Mouse (Mus musculus): ENCODE measurements around the gene Tdrd9. TPM values are rescaled to one million over a fixed set of nuclear protein-coding genes. Genes with fewer than 3 reads are reported as not detected.

The Tdrd9 gene
- polyA plus RNA-seq (2014; fragmentation: Nextera tagmentation; extraction: Ambion mirVana), result 0.37 and 0.81 TPM in 2 replicates

- Histone ChIP-seq H3K27me3 (ENCODE audit: control insufficient read depth, insufficient read depth, low read length) (no peaks in the 10 kb centered on the region), H3K4me2 (replicated peaks; ENCODE audit: low read depth, low read length) (no peak within 1 kb of the TSS), H3K4me1 (replicated peaks; ENCODE audit: control insufficient read depth, insufficient read depth, low read length) (peaks cover 1% of the 10 kb centered on the region; the same call in 1 of the 2 replicates), H3K9me3 (ENCODE audit: control insufficient read depth, low read length) (no peaks in the 10 kb centered on the region), H3K27ac (ENCODE audit: low read depth, low read length) (no peak within 1 kb of the TSS), H3K4me3 (ENCODE audit: low read depth, low read length) (no peak within 1 kb of the TSS), H3K36me3 (ENCODE audit: control insufficient read depth, insufficient read depth, low read length) (no peaks in the 10 kb centered on the region), H3K9ac (ENCODE audit: low read depth, low read length) (no peak within 1 kb of the TSS)
- DNase-seq (ENCODE audit: low spot score) (no peak), ATAC-seq (ENCODE audit: low FRiP score) (no peak)
- 88% methylated on average over 18 of the region's 18 CpGs for WGBS
These were observed at the start of gene Tdrd9 for GRCm38 (mm10) chr12:111971231-111971686. Gene Tdrd9, plus strand, starts transcription at chr12:111971559.

- H3K9me3 ChIP-seq (ENCODE audit: control insufficient read depth, low read length), result no peaks in the 10 kb centered on the region
- no peak for ATAC-seq (ENCODE audit: low FRiP score)
- no peak overlapping the region for H3K4me2 ChIP-seq (replicated peaks; ENCODE audit: low read depth, low read length)
- no peak overlapping the region for H3K4me3 ChIP-seq (ENCODE audit: low read depth, low read length)
- H3K9ac ChIP-seq (ENCODE audit: low read depth, low read length), result no peak overlapping the region
- H3K27ac ChIP-seq (ENCODE audit: low read depth, low read length), result no peak overlapping the region
- no peaks in the 10 kb centered on the region for H3K4me1 ChIP-seq (replicated peaks; ENCODE audit: control insufficient read depth, insufficient read depth, low read length)
- H3K27me3 ChIP-seq (ENCODE audit: control insufficient read depth, insufficient read depth, low read length), result no peaks in the 10 kb centered on the region
- no peaks in the 10 kb centered on the region for H3K36me3 ChIP-seq (ENCODE audit: control insufficient read depth, insufficient read depth, low read length)
- 86% methylated on average over 6 of the region's 6 CpGs for WGBS
- no peak for DNase-seq (ENCODE audit: low spot score)
These were observed 48.2 kb upstream of the Tdrd9 start for GRCm38 (mm10) chr12:111923117-111923516.

GRCm38 (mm10) chr12:111927338-111927737 lies 44.0 kb upstream of the Tdrd9 start:
- no peak overlapping the region for H3K27ac ChIP-seq (ENCODE audit: low read depth, low read length)
- no peaks in the 10 kb centered on the region for H3K36me3 ChIP-seq (ENCODE audit: control insufficient read depth, insufficient read depth, low read length)
- WGBS, result 75% methylated on average over 1 of the region's 1 CpGs
- no peak overlapping the region for H3K9ac ChIP-seq (ENCODE audit: low read depth, low read length)
- H3K9me3 ChIP-seq (ENCODE audit: control insufficient read depth, low read length), result no peaks in the 10 kb centered on the region
- DNase-seq (ENCODE audit: low spot score) (no peak), ATAC-seq (ENCODE audit: low FRiP score) (no peak)
- H3K27me3 ChIP-seq (ENCODE audit: control insufficient read depth, insufficient read depth, low read length), result no peaks in the 10 kb centered on the region
- H3K4me1 ChIP-seq (replicated peaks; ENCODE audit: control insufficient read depth, insufficient read depth, low read length), result no peaks in the 10 kb centered on the region
- H3K4me2 ChIP-seq (replicated peaks; ENCODE audit: low read depth, low read length), result no peak overlapping the region
- no peak overlapping the region for H3K4me3 ChIP-seq (ENCODE audit: low read depth, low read length)

GRCm38 (mm10) chr12:111928411-111928966 lies 42.9 kb upstream of the Tdrd9 start:
- H3K4me3 ChIP-seq (ENCODE audit: low read depth, low read length), result no peak overlapping the region
- no peak overlapping the region for H3K27ac ChIP-seq (ENCODE audit: low read depth, low read length)
- H3K36me3 ChIP-seq (ENCODE audit: control insufficient read depth, insufficient read depth, low read length), result no peaks in the 10 kb centered on the region
- no peak for ATAC-seq (ENCODE audit: low FRiP score)
- WGBS, result 85% methylated on average over 18 of the region's 18 CpGs
- H3K4me2 ChIP-seq (replicated peaks; ENCODE audit: low read depth, low read length), result no peak overlapping the region
- no peak overlapping the region for H3K9ac ChIP-seq (ENCODE audit: low read depth, low read length)
- H3K4me1 ChIP-seq (replicated peaks; ENCODE audit: control insufficient read depth, insufficient read depth, low read length), result no peaks in the 10 kb centered on the region
- no peaks in the 10 kb centered on the region for H3K9me3 ChIP-seq (ENCODE audit: control insufficient read depth, low read length)
- DNase-seq (ENCODE audit: low spot score), result no peak
- no peaks in the 10 kb centered on the region for H3K27me3 ChIP-seq (ENCODE audit: control insufficient read depth, insufficient read depth, low read length)

GRCm38 (mm10) chr12:111931411-111932025 lies 39.8 kb upstream of the Tdrd9 start:
- H3K4me1 ChIP-seq (replicated peaks; ENCODE audit: control insufficient read depth, insufficient read depth, low read length), result no peaks in the 10 kb centered on the region
- no peak overlapping the region for H3K27ac ChIP-seq (ENCODE audit: low read depth, low read length)
- H3K4me3 ChIP-seq (ENCODE audit: low read depth, low read length), result no peak overlapping the region
- ATAC-seq (ENCODE audit: low FRiP score) (no peak), DNase-seq (ENCODE audit: low spot score) (no peak)
- H3K9ac ChIP-seq (ENCODE audit: low read depth, low read length), result no peak overlapping the region
- H3K9me3 ChIP-seq (ENCODE audit: control insufficient read depth, low read length), result no peaks in the 10 kb centered on the region
- H3K36me3 ChIP-seq (ENCODE audit: control insufficient read depth, insufficient read depth, low read length), result no peaks in the 10 kb centered on the region
- H3K4me2 ChIP-seq (replicated peaks; ENCODE audit: low read depth, low read length), result no peak overlapping the region
- no peaks in the 10 kb centered on the region for H3K27me3 ChIP-seq (ENCODE audit: control insufficient read depth, insufficient read depth, low read length)
- 90% methylated on average over 9 of the region's 9 CpGs for WGBS

GRCm38 (mm10) chr12:111932513-111932912 lies 38.8 kb upstream of the Tdrd9 start:
- Histone ChIP-seq H3K36me3 (ENCODE audit: control insufficient read depth, insufficient read depth, low read length) (no peaks in the 10 kb centered on the region), H3K9me3 (ENCODE audit: control insufficient read depth, low read length) (no peaks in the 10 kb centered on the region), H3K27me3 (ENCODE audit: control insufficient read depth, insufficient read depth, low read length) (no peaks in the 10 kb centered on the region), H3K4me1 (replicated peaks; ENCODE audit: control insufficient read depth, insufficient read depth, low read length) (0 out of 2 replicates have a peak, but pooled peaks cover 4% of the 10 kb centered on the region), H3K4me3 (ENCODE audit: low read depth, low read length) (no peak overlapping the region), H3K9ac (ENCODE audit: low read depth, low read length) (no peak overlapping the region), H3K4me2 (replicated peaks; ENCODE audit: low read depth, low read length) (no peak overlapping the region), H3K27ac (ENCODE audit: low read depth, low read length) (no peak overlapping the region)
- no peak for ATAC-seq (ENCODE audit: low FRiP score)
- 78% methylated on average over 3 of the region's 3 CpGs for WGBS
- DNase-seq (ENCODE audit: low spot score), result no peak

GRCm38 (mm10) chr12:111933032-111933704 lies 38.2 kb upstream of the Tdrd9 start:
- H3K27me3 ChIP-seq (ENCODE audit: control insufficient read depth, insufficient read depth, low read length), result no peaks in the 10 kb centered on the region
- no peaks in the 10 kb centered on the region for H3K9me3 ChIP-seq (ENCODE audit: control insufficient read depth, low read length)
- no peak overlapping the region for H3K4me3 ChIP-seq (ENCODE audit: low read depth, low read length)
- no peak for ATAC-seq (ENCODE audit: low FRiP score)
- H3K36me3 ChIP-seq (ENCODE audit: control insufficient read depth, insufficient read depth, low read length), result no peaks in the 10 kb centered on the region
- WGBS, result 66% methylated on average over 11 of the region's 11 CpGs
- H3K4me1 ChIP-seq (replicated peaks; ENCODE audit: control insufficient read depth, insufficient read depth, low read length), result 0 out of 2 replicates have a peak, but pooled peaks cover 4% of the 10 kb centered on the region
- no peak for DNase-seq (ENCODE audit: low spot score)
- H3K27ac ChIP-seq (ENCODE audit: low read depth, low read length), result no peak overlapping the region
- H3K4me2 ChIP-seq (replicated peaks; ENCODE audit: low read depth, low read length), result no peak overlapping the region
- no peak overlapping the region for H3K9ac ChIP-seq (ENCODE audit: low read depth, low read length)

- no peak overlapping the region for H3K4me3 ChIP-seq (ENCODE audit: low read depth, low read length)
These were observed 37.4 kb upstream of the Tdrd9 start for GRCm38 (mm10) chr12:111933971-111934370.

More at GRCm38 (mm10) chr12:111933971-111934370, 37.4 kb upstream of the Tdrd9 start:
- Histone ChIP-seq H3K9ac (ENCODE audit: low read depth, low read length) (no peak overlapping the region), H3K4me2 (replicated peaks; ENCODE audit: low read depth, low read length) (no peak overlapping the region), H3K36me3 (ENCODE audit: control insufficient read depth, insufficient read depth, low read length) (no peaks in the 10 kb centered on the region), H3K27ac (ENCODE audit: low read depth, low read length) (no peak overlapping the region), H3K9me3 (ENCODE audit: control insufficient read depth, low read length) (no peaks in the 10 kb centered on the region), H3K4me1 (replicated peaks; ENCODE audit: control insufficient read depth, insufficient read depth, low read length) (0 out of 2 replicates have a peak, but pooled peaks cover 4% of the 10 kb centered on the region), H3K27me3 (ENCODE audit: control insufficient read depth, insufficient read depth, low read length) (no peaks in the 10 kb centered on the region)
- no peak for DNase-seq (ENCODE audit: low spot score)
- no peak for ATAC-seq (ENCODE audit: low FRiP score)
- WGBS, result 74% methylated on average over 2 of the region's 2 CpGs
